Mouse (Mus musculus) layer of hippocampus, adult 9-11 months (tissue): Measurements from ENCODE around the gene Ube2n.
A peak's percentile ranks its signal among the peaks of the same experiment; 100 is the strongest.

Experiments used
- DNase-seq: peaks from one replicate; pipeline ENCODE4 v3.0.0; 2022

Ube2n gene

GRCm38 (mm10) chr10:95561616-95562015 is 46.7 kb downstream of the Ube2n start:
- no peak for DNase-seq

GRCm38 (mm10) chr10:95562395-95562794 is 47.5 kb downstream of the Ube2n start:
- no peak for DNase-seq

- DNase-seq = no peak
Measured at GRCm38 (mm10) chr10:95562859-95563841, 48.2 kb downstream of the Ube2n start.

GRCm38 (mm10) chr10:95563851-95564845 is 49.2 kb downstream of the Ube2n start, which contains the start of gene Nudt4:
TSS of gene Nudt4 (minus strand) at chr10:95564146.
- peak; percentile 80 for DNase-seq

GRCm38 (mm10) chr10:95565156-95565854 is 50.4 kb downstream of the Ube2n start:
- DNase-seq = no peak

- no peak for DNase-seq
Measured at GRCm38 (mm10) chr10:95566786-95567185, 51.8 kb downstream of the Ube2n start.

GRCm38 (mm10) chr10:95567550-95567949 is 52.6 kb downstream of the Ube2n start:
- no peak for DNase-seq

- no peak for DNase-seq
Measured at GRCm38 (mm10) chr10:95568016-95568415, 53.1 kb downstream of the Ube2n start.

GRCm38 (mm10) chr10:95569441-95569840 is 54.5 kb downstream of the Ube2n start:
- no peak for DNase-seq

GRCm38 (mm10) chr10:95574994-95575393 is 60.0 kb downstream of the Ube2n start:
- no peak for DNase-seq

- DNase-seq = no peak
Measured at GRCm38 (mm10) chr10:95575839-95576380, 61.0 kb downstream of the Ube2n start.

- no peak for DNase-seq
Measured at GRCm38 (mm10) chr10:95576876-95577566, 62.1 kb downstream of the Ube2n start.

- DNase-seq = no peak
Measured at GRCm38 (mm10) chr10:95577567-95577950, 62.6 kb downstream of the Ube2n start.

GRCm38 (mm10) chr10:95585554-95585953 is 70.6 kb downstream of the Ube2n start:
- no peak for DNase-seq

GRCm38 (mm10) chr10:95587509-95588220 is 72.7 kb downstream of the Ube2n start:
- no peak for DNase-seq

- DNase-seq = no peak
Measured at GRCm38 (mm10) chr10:95589196-95589595, 74.3 kb downstream of the Ube2n start.

- no peak for DNase-seq
Measured at GRCm38 (mm10) chr10:95590196-95590595, 75.3 kb downstream of the Ube2n start.

- DNase-seq = no peak
Measured at GRCm38 (mm10) chr10:95591257-95591656, 76.3 kb downstream of the Ube2n start.

GRCm38 (mm10) chr10:95594414-95594813 is 79.5 kb downstream of the Ube2n start:
- no peak for DNase-seq
